Mouse (Mus musculus): ENCODE data around the gene Tbx5. TPM values are rescaled to one million over a fixed set of nuclear protein-coding genes. Genes with fewer than 3 reads are reported as not detected.

Gene Tbx5
- polyA plus RNA-seq, 1 experiment from 2014 or later: 0.04 TPM

GRCm38 (mm10) chr5:119922229-119922628 lies 89.8 kb downstream of the Tbx5 start:
- no peak for ATAC-seq (replicated peaks)
- WGBS: 50% methylated on average over 11 of the region's 11 CpGs

More at GRCm38 (mm10) chr5:119922229-119922628, 89.8 kb downstream of the Tbx5 start:
- Histone ChIP-seq H3K27ac (no peak overlapping the region), H3K27me3 (replicated peaks) (no peaks in the 10 kb centered on the region), H3K4me3 (no peak overlapping the region), H3K4me2 (no peak overlapping the region), H3K36me3 (replicated peaks) (no peaks in the 10 kb centered on the region), H3K9me3 (no peaks in the 10 kb centered on the region), H3K4me1 (no peaks in the 10 kb centered on the region), H3K9ac (no peak overlapping the region)

Other genes starting within 250 kb of the Tbx5 start
- gene Tbx3, start 162.0 kb upstream of the Tbx5 start, polyA plus RNA-seq (2015; fragmentation: Nextera tagmentation; extraction: Ambion mirVana): 2.9 and 4.7 TPM in 2 replicates